Mouse (Mus musculus) hindbrain, embryonic 14.5 days (tissue): ENCODE measurements at regions not wholly inside any gene's neighbourhood (a gene's known extent, or its start where the extent isn't known, plus 50 kb on each side); places are given as distances from the start of the nearest gene placed in this dataset.

Source experiments
- ATAC-seq: fragments of 200-750 bp; cut with Nextera tagmentation; 2 replicates; pipeline ENCODE4 v1.8.0; 2017; ENCODE audit warnings: moderate number of reproducible peaks, mild to moderate bottlenecking, moderate TSS enrichment, moderate library complexity; ENCODE audit not compliant: low FRiP score
- DNase-seq: peaks from one replicate; pipeline ENCODE4 v3.0.0-alpha.2; 2015; ENCODE audit warnings: low spot score
- H3K27ac ChIP-seq: fragments of 300-500 bp; sonication (generic); 2 replicates; pipeline ENCODE4 v1.5.1; 2014; ENCODE audit warnings: mild to moderate bottlenecking, moderate library complexity
- H3K27me3 ChIP-seq: fragments of 300-500 bp; sonication (generic); 2 replicates; pipeline ENCODE4 v1.6.1; 2014; ENCODE audit warnings: mild to moderate bottlenecking, low read length, mixed read lengths; ENCODE audit not compliant: control insufficient read depth, insufficient read depth
- H3K36me3 ChIP-seq: fragments of 300-500 bp; sonication (generic); replicated peaks from 2 replicates; pipeline ENCODE4 v1.6.1; 2014; ENCODE audit not compliant: control insufficient read depth, insufficient read depth
- H3K4me1 ChIP-seq: fragments of 300-500 bp; sonication (generic); replicated peaks from 2 replicates; pipeline ENCODE4 v1.6.1; 2014; ENCODE audit warnings: antibody characterized with exemption, low read length, mixed read lengths; ENCODE audit not compliant: control insufficient read depth, insufficient read depth
- H3K4me2 ChIP-seq: fragments of 300-500 bp; sonication (generic); replicated peaks from 2 replicates; pipeline ENCODE4 v1.6.1; 2014; ENCODE audit warnings: mild to moderate bottlenecking, moderate library complexity
- H3K4me3 ChIP-seq: fragments of 300-500 bp; sonication (generic); replicated peaks from 2 replicates; pipeline ENCODE4 v1.5.1; 2014; ENCODE audit warnings: mild to moderate bottlenecking, low read length
- H3K9ac ChIP-seq: fragments of 300-500 bp; sonication (generic); 2 replicates; pipeline ENCODE4 v1.6.1; 2014
- H3K9me3 ChIP-seq: fragments of 300-500 bp; sonication (generic); 2 replicates; pipeline ENCODE4 v1.6.1; 2016; ENCODE audit warnings: low read length; ENCODE audit not compliant: control insufficient read depth
- WGBS: fragments of 180-500 bp; shearing (Covaris S2); extraction: QIAGEN DNeasy Blood & Tissue Kit; methylation state at CpG from one replicate; pipeline ENCODE4 v1.1.7; 2014; 5-methylcytosine and 5-hydroxymethylcytosine counted together

- no peak for ATAC-seq
- Histone ChIP-seq H3K27me3 (no peaks in the 10 kb centered on the region), H3K9ac (no peak overlapping the region), H3K36me3 (no peaks in the 10 kb centered on the region), H3K9me3 (no peaks in the 10 kb centered on the region), H3K4me2 (no peak overlapping the region), H3K4me3 (no peak overlapping the region), H3K27ac (no peak overlapping the region), H3K4me1 (no peaks in the 10 kb centered on the region)
- WGBS, result 32% methylated on average over 2 of the region's 2 CpGs
- peak; percentile 67 for DNase-seq
These were observed 418.8 kb upstream of the Tpm3-rs7 start for GRCm38 (mm10) chr14:112895561-112895960.

GRCm38 (mm10) chr14:112901171-112901570, 413.2 kb upstream of the Tpm3-rs7 start:
- H3K4me2 ChIP-seq, result no peak overlapping the region
- no peaks in the 10 kb centered on the region for H3K36me3 ChIP-seq
- no peaks in the 10 kb centered on the region for H3K27me3 ChIP-seq
- H3K9ac ChIP-seq, result no peak overlapping the region
- no peaks in the 10 kb centered on the region for H3K9me3 ChIP-seq
- DNase-seq, result no peak
- H3K27ac ChIP-seq, result no peak overlapping the region
- H3K4me3 ChIP-seq, result no peak overlapping the region
- 77% methylated on average over 1 of the region's 1 CpGs for WGBS
- no peak for ATAC-seq
- no peaks in the 10 kb centered on the region for H3K4me1 ChIP-seq

GRCm38 (mm10) chr14:112917148-112917547, 397.3 kb upstream of the Tpm3-rs7 start:
- H3K9ac ChIP-seq, result no peak overlapping the region
- DNase-seq (no peak), ATAC-seq (no peak)
- H3K4me1 ChIP-seq, result no peaks in the 10 kb centered on the region
- H3K27ac ChIP-seq, result no peak overlapping the region
- H3K27me3 ChIP-seq, result no peaks in the 10 kb centered on the region
- H3K4me3 ChIP-seq, result no peak overlapping the region
- no peaks in the 10 kb centered on the region for H3K36me3 ChIP-seq
- 93% methylated on average over 1 of the region's 1 CpGs for WGBS
- H3K4me2 ChIP-seq, result no peak overlapping the region
- no peaks in the 10 kb centered on the region for H3K9me3 ChIP-seq
